Mouse (Mus musculus) heart, adult 11 months (tissue): ENCODE results near the gene Aoc1.
A peak's percentile ranks its signal among the peaks of the same experiment; 100 is the strongest.

Experiments used
- DNase-seq: peaks from one replicate; pipeline ENCODE4 v3.0.0; 2022

Gene Aoc1

DNA sequence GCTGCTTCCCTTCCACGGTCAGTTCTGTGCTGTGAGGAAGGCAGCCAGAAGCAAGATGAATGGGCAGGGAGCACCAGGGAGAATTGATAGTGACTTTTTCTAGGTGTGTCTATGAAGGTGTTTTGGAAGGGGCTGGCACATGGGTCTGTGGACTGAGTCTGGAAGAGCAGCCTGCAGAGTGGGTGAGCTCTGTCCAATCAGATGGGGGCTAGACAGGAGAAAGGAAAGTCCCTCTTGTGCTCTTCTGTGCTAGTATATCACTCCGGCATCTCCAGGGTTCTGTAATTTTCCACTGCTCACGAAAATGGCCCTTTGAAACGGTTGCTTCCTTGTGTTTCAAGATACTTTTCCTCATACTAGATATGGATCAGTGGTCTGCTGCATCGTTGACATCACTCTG lies at the start of gene Aoc1:
Aoc1 (plus strand) TSS at position 301 of the 400 bp plus-strand sequence.
- DNase-seq, result peak; percentile 55

DNA sequence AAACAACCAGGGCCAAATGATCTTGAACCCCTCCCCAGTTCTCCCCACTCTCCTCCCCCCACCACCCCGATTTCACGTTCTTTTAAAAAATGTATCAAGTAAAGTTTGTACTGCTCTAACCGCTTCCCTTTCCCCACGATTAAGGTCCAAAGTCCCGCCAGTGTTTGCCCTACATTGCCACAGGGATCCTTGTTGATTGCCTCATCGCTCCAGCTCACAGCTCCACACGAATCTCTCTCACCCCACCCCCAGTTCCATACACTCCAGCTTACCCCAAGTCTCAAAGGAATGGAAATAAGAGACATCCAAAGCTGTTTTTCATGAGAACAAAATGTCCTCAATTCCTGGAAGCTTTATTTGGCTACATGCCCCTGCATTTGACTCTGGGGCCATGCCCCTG lies 47.7 kb upstream of the Aoc1 start:
- DNase-seq, result no peak

DNA sequence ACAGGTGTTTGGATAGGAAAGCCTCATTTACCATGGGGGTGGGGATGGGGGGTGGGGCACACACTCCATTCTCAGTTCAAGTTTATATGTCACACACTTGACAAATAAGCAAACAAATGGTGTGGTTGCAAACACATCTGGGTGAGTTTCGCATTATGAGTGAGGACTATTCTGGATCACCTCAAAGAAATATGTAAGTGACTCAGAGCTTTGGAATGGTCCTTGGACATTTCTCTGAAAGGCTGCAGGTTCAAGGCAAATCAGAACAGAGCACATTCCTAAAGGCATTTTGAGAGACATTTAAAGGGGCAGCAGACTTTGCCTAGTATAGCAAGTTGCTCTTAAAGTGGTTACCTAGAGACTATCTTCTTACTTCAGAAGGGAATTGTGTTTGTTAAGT lies 43.7 kb upstream of the Aoc1 start:
- DNase-seq, result no peak

DNA sequence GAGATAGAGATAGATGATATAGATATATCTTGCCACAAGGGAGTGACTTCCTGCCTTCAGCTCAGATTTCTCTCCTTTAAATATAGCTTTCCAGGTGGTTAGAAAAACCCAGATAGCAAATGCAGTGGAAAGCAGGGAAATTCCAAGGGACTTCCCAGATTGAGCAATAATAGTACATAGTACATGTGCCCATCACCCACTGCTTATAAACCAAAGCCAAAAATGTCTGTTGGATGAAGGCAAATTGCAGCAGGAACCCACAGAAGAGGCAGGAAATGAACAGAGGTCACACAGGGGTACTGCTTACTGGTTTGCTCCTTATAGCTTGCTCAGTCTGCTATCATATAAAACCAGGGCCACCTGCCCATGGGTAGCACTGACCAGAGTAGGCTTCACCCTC lies 43.0 kb upstream of the Aoc1 start:
- DNase-seq, result no peak

DNA sequence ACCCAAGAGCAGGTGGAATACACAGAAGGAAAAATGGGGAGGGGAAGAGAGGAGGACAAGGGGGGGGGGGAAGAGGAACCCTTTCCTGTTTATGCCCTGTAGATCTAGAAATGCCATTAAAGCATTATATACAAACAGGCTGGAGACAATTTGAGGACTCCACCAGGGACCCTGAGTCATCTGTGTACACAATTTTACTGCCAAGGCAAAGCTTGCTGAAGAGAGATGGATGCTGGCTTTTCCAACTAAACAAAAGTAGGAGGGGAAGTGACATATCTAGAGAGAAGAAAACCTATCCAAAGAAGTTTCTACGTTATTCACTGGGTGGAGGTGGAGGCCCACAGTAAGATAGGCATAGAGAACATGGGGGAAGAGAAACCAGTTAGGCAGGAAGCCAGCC lies 42.5 kb upstream of the Aoc1 start:
- no peak for DNase-seq

DNA sequence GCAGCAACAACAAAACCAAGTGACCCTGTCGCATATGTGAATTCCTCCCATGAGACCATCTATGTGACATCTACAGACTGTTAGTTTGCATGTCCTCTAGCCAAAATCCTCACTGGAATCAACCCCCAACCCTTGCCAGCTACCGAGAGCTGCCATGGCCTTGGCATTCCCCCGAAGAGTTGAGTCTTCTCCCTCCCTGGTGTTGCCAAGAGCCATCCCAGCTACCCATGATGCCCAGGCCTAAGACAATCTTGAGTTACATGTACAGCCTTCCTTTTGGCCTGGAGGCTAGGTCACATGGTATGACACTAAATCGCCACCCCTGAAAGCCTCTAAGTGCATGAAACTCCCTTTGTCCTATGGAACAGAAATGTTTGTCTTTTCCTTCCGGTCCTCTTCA lies 41.6 kb upstream of the Aoc1 start:
- peak; percentile 56 for DNase-seq

DNA sequence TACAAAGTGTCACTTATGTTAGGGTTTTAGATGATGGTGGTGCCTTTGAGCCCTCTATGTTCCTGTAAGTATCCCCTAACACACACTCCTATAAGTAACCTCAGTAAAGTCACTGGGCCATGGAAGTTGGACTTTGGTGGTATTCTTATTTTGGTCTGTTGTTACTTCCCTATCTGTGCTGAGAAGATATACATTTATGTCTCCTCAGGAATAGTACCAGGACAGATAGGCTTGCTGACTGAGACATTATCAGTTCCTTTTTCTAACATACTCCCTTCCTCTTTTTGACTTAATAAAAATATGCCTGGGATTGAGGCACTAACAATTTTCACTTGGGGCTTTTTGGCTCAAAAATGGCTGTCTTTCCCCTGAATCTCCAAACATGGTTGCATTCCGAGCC lies 40.3 kb upstream of the Aoc1 start:
- peak; percentile 72 for DNase-seq

DNA sequence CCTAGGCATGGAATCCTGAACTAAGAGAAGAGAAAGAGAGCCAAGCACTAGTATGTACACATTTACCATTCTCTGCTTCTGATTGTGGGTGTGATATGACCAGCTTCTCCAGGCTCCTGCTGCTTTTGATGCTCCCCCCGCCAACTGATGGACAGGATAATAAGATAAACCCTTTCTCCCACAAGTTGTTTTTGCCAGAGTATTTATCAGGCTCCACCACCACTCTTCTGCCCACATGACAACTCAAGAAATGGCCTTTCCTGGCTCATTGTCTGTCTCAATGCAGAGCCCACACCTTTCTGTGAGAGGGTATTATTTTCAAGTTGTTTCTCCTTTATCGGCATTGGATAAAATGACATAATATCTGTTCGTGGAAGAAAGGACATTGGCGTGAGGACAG lies 39.2 kb upstream of the Aoc1 start:
- DNase-seq, result peak; percentile 78

DNA sequence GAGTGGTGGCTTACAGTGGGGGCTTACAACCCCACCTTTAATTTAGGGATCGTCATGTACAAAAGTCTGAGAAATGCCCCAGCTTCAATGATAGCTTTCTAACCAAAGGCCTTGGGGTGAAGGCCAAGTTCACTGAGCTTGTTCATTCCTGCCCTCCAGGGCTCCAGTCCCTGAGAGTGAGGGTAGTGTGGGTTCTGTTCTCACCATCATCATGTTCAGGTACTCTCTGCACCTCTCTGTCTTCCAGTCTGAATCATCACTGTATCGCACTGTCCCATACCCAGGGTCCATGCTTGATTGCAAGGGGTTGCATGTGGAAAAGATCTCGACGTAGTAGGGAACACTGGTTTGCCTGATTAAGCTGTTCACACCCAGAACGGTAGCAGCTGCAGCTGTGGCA lies 37.5 kb upstream of the Aoc1 start:
- no peak for DNase-seq

DNA sequence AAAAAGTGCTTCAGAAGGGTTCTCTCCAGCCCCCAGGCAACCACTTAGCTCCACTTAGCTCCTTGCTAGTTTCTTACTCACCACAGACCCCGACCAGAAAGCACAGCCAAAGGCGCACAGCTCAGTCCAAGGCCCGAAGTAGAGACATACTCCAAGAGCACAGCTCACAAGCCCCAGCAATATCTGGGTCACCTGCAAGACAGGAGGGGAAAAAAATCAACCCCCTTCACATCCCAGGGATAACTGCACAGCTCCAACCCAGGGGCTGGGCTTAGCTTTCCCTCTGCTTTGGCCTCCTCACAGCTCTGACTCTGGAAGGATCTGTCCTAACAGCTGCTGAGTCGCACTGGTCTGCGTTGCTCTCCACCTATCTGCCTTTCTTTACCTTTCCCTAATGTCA lies 36.5 kb upstream of the Aoc1 start:
- DNase-seq, result peak; percentile 51

DNA sequence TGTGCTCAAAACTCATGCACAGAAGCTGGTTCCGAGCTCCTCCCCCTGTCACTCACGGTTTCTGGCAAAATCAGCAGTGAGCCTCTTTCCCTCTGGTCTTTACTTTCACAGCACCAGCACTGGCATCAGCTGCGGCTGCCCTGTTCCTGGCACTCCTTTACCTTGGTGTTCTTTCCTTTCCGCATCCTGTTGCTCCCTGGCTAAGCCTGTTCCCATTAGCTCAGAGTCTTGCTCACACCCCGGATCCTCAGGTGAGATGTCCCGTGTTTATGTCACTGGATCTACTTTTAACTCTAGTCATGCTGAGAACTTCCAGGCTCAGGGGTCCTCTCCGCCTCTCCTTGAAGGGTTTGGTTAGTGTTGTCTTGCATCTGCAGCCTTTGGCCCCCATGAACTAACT lies 35.2 kb upstream of the Aoc1 start:
- DNase-seq, result peak; percentile 83

DNA sequence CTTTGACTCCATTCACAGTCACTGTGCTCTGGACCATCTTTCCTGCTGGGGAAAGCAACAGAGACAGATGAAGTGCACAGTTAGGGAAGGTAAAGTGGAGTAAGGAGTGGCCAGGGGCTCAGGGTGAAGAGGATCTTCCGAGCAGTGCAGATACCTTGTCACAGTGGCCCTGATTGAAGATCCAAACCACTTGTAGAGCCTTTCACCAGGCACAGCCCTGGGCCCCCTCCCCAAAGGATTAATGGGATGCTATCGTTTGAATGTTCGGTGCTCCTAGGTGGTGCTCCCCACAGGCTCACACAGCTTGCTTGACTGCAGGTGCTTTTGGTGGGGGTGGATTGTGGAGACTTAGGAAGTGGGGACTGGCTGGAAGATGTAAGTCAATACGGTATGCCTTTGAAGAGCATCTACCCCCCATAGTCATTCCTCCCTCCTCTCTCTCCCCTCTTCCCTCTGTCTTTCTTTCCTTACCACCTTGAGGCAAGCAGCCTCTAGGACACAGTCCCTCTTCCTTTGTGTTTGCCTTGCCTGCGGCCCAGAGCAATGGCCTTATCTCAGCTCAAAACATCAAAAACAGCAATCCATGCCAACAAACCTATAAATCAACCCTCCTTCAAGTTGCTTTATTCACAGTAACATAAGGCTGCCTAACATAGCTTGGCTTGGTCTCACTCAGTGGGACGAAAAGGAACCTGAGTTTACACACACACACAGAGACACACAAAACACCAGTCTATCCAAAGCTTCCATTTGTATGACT lies 34.2 kb upstream of the Aoc1 start:
- peak; percentile 87 for DNase-seq

DNA sequence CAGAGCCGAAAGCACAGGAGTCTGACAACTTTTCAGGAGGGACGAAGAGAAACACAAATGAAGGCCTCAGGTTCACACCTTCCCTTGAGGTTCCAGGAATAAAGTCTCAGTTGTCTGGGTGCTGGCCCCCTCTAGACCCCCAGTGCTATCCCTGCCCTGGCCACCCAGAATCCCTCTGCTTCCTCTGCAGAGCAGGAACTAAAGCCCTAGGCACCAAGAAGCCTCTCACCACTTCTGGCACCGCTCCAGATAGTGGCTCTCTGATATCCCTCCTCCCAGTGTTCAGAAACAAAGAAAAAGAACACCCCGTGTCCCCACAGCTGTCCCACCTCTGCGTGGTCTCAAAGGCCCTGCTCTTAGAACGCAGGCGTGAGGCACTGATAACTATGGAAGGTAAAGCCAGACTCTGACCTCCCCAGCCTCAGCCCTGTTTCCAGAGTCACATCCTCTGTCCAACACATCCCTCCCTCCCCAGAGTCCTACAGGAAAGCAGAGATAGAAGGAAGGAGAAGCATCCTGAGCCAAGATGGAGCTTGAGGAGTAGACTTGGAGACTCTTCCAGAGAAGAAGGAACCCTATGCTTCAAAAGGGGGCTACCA lies 32.2 kb upstream of the Aoc1 start, which contains the start of gene Tmem176a:
Tmem176a (plus strand) TSS at position 549 of the 599 bp plus-strand sequence.
- peak; percentile 96 for DNase-seq

DNA sequence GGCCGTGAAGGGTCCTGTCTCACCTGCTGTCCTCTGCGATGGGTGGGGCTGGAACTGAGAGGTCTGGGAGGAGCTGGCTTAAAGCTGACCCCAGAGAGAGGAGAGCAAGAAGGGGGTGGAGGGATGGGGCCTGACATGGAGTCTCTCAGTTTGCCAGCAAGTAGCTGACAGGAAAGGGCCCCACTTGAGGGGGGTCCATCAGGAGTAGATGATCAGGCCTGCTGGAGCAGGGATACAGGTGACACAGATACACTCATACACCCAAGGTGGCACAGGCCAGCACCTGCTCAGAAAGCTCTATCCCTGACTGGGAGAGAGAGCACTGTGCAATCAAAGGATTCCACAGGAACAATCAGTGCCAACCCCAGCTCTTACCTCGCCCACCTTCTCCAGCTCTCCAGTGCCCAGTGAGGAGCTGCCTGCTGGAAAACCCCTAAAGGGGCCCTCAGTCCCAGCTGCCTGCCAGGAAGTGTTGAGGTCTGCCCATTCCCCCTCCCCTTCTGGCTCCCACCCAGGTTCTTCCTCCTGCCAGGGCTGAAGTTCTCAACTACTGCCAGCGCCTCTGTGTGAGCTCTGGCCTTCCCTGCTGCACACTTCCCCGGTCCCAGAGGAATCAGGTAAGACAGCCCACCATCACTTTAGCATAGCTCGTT lies 31.6 kb upstream of the Aoc1 start, which contains the start of gene Tmem176b:
Tmem176b (minus strand) TSS at position 524 of the 653 bp plus-strand sequence.
- DNase-seq, result peak; percentile 99

DNA sequence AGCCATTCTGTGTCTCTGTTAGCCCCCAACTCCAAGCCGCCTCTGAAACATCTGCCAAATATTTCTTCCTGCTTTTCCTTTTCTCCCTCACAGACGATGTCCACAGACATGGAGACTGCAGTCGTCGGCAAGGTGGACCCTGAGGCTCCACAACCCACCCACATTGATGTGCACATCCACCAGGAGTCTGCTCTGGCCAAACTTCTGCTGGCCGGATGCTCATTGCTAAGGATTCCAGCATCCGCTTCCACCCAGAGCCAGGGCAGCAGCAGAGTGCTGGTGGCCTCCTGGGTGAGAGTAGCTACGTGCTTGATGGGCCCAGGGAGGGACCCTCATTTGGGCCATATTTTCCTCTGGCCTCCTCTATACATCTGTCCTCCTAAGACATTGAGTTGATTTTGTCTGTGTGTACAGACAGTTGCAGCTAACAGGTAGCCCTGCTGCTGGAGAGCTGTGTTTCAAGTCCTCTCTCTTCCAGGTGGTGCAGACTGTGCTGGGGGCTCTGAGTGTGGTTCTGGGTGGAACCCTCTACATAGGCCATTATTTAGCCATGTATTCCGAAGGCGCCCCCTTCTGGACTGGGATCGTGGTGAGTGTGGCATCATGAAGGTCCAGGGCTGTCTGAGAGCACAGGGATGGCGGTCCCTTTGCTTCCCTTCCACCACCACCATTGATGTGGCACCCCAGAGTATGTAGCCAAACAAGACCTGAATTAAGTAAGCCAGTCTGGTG lies 30.4 kb upstream of the Aoc1 start:
- DNase-seq, result peak; percentile 93

DNA sequence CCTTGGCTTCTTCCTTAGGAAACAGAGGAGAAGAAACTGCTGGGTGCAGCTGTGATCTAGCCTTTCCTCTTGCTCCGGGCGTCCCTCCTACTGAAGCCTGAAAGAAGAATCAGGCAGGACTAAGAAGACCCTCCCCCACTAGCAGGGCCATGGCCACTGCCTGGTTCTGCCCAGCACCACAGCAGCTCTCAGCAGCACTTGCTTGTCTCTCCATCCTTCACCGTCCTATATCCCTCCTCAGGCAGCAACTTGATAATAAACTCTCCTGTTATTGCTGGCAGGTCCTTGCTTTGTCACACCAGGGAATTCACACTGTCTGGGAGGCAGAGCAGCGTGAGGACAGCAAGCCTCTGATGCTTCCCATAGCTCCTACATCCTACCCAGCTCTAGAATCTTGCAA lies 27.6 kb upstream of the Aoc1 start:
- DNase-seq, result peak; percentile 77

DNA sequence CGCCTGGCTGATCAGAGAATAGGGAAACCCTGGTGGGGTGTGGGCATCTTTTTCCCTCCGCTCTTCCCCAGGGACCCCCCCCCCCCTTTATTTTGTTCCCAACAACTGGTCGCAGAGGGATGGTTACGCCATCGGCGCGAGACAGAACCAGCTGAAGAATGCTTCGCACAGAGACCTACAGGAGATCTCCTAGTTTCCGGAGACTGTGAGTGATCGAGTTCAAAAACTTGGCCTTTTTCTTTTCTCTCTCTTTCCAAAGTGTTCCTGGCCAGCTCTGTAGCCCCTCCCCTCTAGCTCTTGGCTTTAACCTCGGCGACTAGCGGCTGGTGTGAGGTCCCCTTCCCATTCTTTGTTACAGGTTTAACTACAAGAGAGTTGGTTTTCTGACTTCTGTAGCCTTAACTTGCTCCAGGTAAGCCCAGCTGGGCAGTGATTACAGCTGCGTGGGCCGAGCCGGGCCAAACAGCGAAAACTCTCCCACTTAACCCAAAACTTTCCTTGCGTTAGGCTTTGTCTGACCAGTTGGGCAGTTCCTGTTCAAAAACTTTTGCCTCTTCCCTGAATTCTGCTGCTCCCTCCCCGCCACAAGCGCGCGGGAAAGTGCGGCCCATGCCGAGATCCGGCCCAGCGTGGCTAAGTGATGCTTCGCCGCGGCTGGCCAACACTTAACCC lies 20.7 kb upstream of the Aoc1 start:
- DNase-seq, result peak; percentile 96

DNA sequence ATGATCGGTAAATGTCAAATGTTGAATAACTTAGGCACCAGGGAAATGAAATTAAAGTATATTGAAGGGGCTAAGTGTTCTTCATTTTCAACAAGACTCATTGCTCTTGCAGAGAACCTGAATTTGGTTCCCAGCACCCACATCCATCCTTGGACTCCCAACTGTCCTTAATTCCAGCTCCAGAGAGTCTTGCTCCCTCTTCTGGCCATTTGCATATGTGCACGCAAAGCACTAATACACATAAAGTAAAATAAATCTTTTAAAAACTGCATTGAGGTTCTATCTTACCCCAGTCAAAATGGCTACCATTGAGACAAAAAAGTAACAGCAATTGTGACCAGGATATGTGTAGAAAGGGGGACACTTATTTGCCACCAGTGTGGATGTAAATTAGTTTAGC lies 18.5 kb upstream of the Aoc1 start:
- no peak for DNase-seq

DNA sequence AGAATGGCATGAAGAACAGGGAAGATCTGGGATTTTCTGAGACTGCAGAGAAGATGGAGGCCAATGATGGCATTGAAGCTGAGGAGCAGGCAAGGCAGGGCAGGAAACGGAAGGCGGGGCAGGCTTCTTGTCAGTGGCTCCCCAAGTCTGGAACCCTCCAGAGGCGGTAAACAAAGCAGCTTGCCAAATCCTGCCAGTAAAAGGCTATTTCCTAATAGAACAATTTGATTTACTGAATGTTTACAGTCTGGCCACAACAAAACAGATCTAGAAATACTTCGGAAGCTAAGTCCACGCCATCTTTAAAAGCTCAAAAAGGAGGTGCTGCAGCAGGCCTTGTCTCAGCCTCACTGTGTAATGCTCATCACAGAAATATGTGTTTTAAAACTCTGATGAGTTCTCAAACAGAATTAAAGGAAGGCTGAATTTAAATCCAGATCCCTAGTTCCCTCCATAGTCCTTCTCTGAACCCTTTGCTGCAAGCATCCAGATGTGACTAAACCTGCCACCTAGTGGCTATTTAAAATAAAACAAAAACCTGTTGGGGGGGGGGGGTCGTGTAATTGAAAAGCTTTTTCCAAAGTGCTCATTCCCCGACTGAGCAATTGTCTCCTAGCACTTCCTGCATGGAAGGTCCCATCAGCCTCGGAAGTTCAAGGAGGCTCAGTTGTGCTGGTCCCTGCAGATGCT lies 14.9 kb upstream of the Aoc1 start:
- peak; percentile 78 for DNase-seq

DNA sequence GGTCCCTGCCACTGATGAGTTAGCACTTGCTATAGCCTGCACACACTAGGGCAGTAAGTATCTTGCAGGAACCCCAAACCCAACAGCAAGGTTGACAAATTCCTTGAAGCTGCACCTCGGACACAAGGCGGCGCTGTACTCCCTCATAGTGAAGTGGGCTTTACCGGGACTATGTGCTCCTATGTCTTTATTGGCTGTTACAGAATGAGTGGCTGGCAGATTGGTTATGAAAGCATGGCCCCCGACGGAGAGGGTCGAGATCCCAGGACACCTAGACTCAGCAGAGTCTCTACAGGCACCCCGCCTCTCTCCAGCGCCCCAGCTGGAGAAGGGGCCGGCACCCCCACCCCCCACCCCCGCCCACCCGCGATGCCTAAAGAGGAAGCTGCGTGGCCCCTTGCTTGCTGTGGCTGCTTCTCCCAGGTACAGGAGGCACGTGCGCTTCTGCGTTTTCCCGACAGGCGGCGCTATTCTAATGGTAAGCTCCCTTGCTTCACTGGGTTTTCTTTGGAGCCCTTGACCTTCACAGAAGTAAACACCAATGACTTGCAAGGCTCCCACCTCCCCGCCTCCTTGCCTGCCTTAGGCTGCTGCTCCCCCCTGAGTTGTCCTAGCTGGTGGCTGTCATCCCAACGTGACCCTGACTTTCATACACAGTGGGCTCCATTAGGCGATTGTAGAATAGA lies 12.4 kb upstream of the Aoc1 start:
- peak; percentile 91 for DNase-seq

DNA sequence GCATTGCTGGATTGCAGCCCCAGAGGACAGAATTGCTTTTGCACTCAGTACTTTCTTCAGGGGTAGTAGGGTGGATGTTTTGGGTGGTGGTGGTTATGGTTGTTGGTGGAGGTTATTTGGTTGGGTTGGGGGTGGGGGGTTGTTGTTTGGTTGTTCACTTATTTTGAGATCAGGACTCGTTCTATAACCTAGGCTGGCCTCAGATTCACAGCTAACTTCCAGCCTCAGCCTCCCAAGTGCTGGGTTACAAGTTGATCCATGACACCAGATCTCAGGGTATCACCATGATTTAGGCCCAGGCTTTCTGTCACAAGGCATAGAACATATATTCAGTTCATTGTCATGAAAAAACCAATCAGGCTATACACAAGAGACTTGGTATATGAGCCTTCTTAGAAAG lies 11.8 kb upstream of the Aoc1 start:
- DNase-seq, result peak; percentile 68
